Mouse (Mus musculus): Measurements from ENCODE around the gene Nktr. TPM values are rescaled to one million over a fixed set of nuclear protein-coding genes. Genes with fewer than 3 reads are reported as not detected.

The Nktr gene
- total and polyA plus RNA-seq, 3 experiments, result 23.1 to 33.1 (median 28.7) TPM

GRCm38 (mm10) chr9:121757432-121757831 is 38.5 kb downstream of the Nktr start:
- Histone ChIP-seq H3K4me3 (no peak overlapping the region), H3K79me2 (replicated peaks; ENCODE audit: control insufficient read depth, insufficient read depth, low read length) (no peaks in the 10 kb centered on the region), H3K4me1 (ENCODE audit: control insufficient read depth, insufficient read depth, low read length) (peaks cover 4% of the 10 kb centered on the region; the same call in 1 of the 2 replicates), H3K36me3 (ENCODE audit: control insufficient read depth, insufficient read depth, low read length) (no peaks in the 10 kb centered on the region), H3K9ac (ENCODE audit: low read depth, low read length) (no peak overlapping the region), H3K27me3 (ENCODE audit: control insufficient read depth, insufficient read depth, low read length) (no peaks in the 10 kb centered on the region), H3K27ac (no peak overlapping the region)
- 20% methylated on average over 3 of the region's 3 CpGs for WGBS
- TF ChIP-seq EP300 (IDR thresholded peaks at IDR 0.05; ENCODE audit: insufficient read depth, low read depth, low read length), result no peak
- TF ChIP-seq CTCF (IDR thresholded peaks at IDR 0.05), result no peak
- TF ChIP-seq POLR2A (IDR thresholded peaks at IDR 0.05; ENCODE audit: insufficient read depth, low read depth, low read length), result no peak
- intact Hi-C loops (cut with DNase I), result loop anchor here (5.0 kb wide), 1 partner anchor 65 kb away; no protein-coding TSS in a partner anchor
- no peak for DNase-seq

DNA sequence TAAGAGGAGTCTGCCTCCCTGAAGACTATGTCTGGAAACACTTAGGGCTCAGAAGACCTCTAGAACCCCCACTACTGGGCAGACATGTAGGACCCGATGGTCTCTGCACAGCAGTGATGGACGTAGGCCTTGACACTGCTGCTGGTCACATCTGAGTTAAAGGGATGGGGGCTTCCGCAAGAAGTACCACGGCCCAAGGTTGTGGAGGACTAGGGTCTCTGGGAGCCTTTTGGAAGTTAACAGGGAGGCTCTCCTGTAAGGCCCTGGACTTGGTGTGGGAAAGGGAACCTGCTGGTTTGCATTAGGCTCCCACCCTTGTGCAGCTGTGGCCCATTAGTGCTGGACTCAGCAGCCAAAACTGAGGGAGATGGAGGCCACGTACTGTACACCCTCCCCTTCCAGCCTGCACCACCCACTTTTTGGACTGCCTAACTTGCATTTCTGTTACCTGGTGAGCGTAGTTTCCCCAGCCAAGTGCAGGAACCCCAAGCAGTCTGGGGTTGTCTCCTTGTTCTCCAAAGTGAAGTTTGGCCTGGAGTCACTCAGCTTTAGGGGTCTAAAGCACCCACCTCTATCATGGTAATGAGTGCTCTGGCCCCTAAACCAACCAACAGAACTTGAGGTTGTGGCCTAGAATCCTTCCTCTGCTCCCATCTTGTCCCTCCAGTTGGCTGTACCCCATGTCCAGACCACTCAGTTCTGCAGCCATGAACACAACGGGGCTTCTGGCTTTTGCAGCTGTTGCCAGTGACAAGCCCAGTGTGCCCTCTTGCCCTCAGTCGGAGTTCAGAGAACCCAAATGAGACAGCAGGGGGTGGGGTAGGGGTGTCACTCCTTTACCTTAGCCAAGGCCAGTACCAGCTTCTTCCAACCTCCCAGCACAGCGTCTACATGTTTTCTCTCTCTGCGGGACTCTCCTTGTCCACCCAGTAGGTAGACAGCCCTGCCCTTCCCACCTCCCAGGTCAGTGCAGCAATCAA is 39.2 kb downstream of the Nktr start:
- Histone ChIP-seq H3K4me1 (ENCODE audit: control insufficient read depth, insufficient read depth, low read length) (peaks cover 4% of the 10 kb centered on the region; the same call in 1 of the 2 replicates), H3K36me3 (ENCODE audit: control insufficient read depth, insufficient read depth, low read length) (no peaks in the 10 kb centered on the region), H3K27me3 (ENCODE audit: control insufficient read depth, insufficient read depth, low read length) (no peaks in the 10 kb centered on the region), H3K27ac (no peak overlapping the region), H3K4me3 (no peak overlapping the region), H3K9ac (ENCODE audit: low read depth, low read length) (no peak overlapping the region), H3K79me2 (replicated peaks; ENCODE audit: control insufficient read depth, insufficient read depth, low read length) (no peaks in the 10 kb centered on the region)
- DNase-seq, result peak in 1 of 2 experiments; percentile 36
- intact Hi-C loops (cut with DNase I), result loop anchor here (2.0 to 5.0 kb wide), 2 partner anchors 37 to 64 kb away; no protein-coding TSS in a partner anchor
- no peak for TF ChIP-seq CTCF (IDR thresholded peaks at IDR 0.05)
- TF ChIP-seq EP300 (IDR thresholded peaks at IDR 0.05; ENCODE audit: insufficient read depth, low read depth, low read length), result no peak
- no peak for TF ChIP-seq POLR2A (IDR thresholded peaks at IDR 0.05; ENCODE audit: insufficient read depth, low read depth, low read length)
- WGBS, result 48% methylated on average over 10 of the region's 10 CpGs

- Histone ChIP-seq H3K27me3 (ENCODE audit: control insufficient read depth, insufficient read depth, low read length) (no peaks in the 10 kb centered on the region), H3K36me3 (ENCODE audit: control insufficient read depth, insufficient read depth, low read length) (no peaks in the 10 kb centered on the region), H3K4me3 (peak within 1 kb of the TSS; percentile 93), H3K9ac (ENCODE audit: low read depth, low read length) (peak within 1 kb of the TSS; percentile 79), H3K79me2 (replicated peaks; ENCODE audit: control insufficient read depth, insufficient read depth, low read length) (no peaks in the 10 kb centered on the region), H3K27ac (peak within 1 kb of the TSS; percentile 90), H3K4me1 (ENCODE audit: control insufficient read depth, insufficient read depth, low read length) (peaks cover 4% of the 10 kb centered on the region)
- peak; percentile 75 to 81 for DNase-seq
- no peak; the same call in 1 of the 2 replicates for TF ChIP-seq POLR2A (IDR thresholded peaks at IDR 0.05; ENCODE audit: insufficient read depth, low read depth, low read length)
- no peak for TF ChIP-seq EP300 (IDR thresholded peaks at IDR 0.05; ENCODE audit: insufficient read depth, low read depth, low read length)
- TF ChIP-seq CTCF (IDR thresholded peaks at IDR 0.05), result no peak
- intact Hi-C loops (cut with DNase I), result loop anchor here (2.0 to 5.0 kb wide), 2 partner anchors 39 to 63 kb away; no protein-coding TSS in a partner anchor
- WGBS, result under 1% methylated on average over 92 of the region's 97 CpGs
Observed at GRCm38 (mm10) chr9:121759091-121760081, 40.4 kb downstream of the Nktr start, which contains the start of gene Zfp651. TSS of gene Zfp651 (plus strand) at chr9:121759330.

DNA sequence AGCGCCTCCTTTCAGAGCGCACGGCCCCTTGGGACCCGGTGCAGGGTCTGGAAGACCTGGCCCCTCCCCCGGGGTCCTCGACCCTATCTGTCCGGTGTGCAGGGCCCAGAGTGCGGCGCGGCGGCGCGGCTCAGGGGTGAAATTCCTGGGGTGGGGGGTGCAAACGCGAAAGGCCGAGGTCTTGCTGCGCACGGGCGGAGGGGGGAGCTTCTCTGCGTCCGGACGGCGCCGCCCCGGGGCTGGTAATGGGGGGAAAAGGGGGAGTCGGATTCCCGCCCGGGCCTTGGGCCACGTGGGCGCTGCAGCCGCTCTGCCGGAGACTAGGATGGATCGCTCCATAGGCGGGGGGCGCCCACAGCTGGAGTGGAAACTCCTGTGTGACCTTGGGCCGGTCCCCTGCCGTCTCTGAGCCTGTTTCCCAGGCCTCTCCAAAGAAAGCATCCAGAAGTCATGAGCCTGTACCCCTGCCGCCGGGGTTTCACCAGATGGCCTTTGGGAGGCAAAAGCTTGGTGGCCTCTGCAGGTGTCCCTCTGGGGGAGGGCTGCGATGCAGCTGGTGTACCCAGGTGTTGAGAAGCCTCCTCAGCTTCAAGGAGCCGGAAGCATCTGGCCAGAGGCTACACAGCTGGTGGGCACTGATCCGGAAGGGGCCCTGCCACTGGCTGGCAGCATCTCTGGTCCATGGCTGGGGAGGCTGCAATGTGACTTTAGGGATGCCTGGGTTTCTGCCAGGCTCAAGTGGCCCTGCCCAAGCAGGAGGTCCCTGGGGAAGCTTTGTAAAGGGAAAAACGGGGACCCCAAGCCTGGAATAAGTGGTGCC is 41.5 kb downstream of the Nktr start:
- H3K27ac ChIP-seq, result peak overlapping the region; percentile 90
- H3K9ac ChIP-seq (ENCODE audit: low read depth, low read length), result peak overlapping the region; percentile 79
- H3K36me3 ChIP-seq (ENCODE audit: control insufficient read depth, insufficient read depth, low read length), result no peaks in the 10 kb centered on the region
- peaks cover 4% of the 10 kb centered on the region for H3K4me1 ChIP-seq (ENCODE audit: control insufficient read depth, insufficient read depth, low read length)
- intact Hi-C loops (cut with DNase I), result no loop called here
- no peaks in the 10 kb centered on the region for H3K79me2 ChIP-seq (replicated peaks; ENCODE audit: control insufficient read depth, insufficient read depth, low read length)
- no peak for TF ChIP-seq CTCF (IDR thresholded peaks at IDR 0.05)
- TF ChIP-seq EP300 (IDR thresholded peaks at IDR 0.05; ENCODE audit: insufficient read depth, low read depth, low read length), result no peak
- no peak for TF ChIP-seq POLR2A (IDR thresholded peaks at IDR 0.05; ENCODE audit: insufficient read depth, low read depth, low read length)
- DNase-seq, result peak; percentile 74 to 79
- no peaks in the 10 kb centered on the region for H3K27me3 ChIP-seq (ENCODE audit: control insufficient read depth, insufficient read depth, low read length)
- peak overlapping the region; percentile 93 for H3K4me3 ChIP-seq
- WGBS, result 2% methylated on average over 43 of the region's 43 CpGs

Data from heart, adult 2 months (tissue).